Mouse (Mus musculus): ENCODE measurements around the gene C2cd2l.

- TF ChIP-seq CTCF (IDR thresholded peaks at IDR 0.05; ENCODE audit: control insufficient read depth, insufficient read depth, insufficient replicate concordance, low read depth, low read length) (peak; percentile 18; the same call in 1 of the 2 replicates), POLR2A (IDR thresholded peaks at IDR 0.05; ENCODE audit: control insufficient read depth, low read depth, low read length) (peak; percentile 100)
Observed at GRCm38 (mm10) chr9:44334396-44335330, 14.6 kb upstream of the C2cd2l start, which contains the start of gene H2afx.
